Mouse (Mus musculus) C2C12 (cell line): ENCODE results near the gene Chkb. TPM values are rescaled to one million over a fixed set of nuclear protein-coding genes. Genes with fewer than 3 reads are reported as not detected.

Source experiments
- H3K27me3 ChIP-seq: one replicate; pipeline ENCODE4 v1.6.1; 2011; ENCODE audit not compliant: control insufficient read depth, insufficient read depth, insufficient read length
- H3K36me3 ChIP-seq: one replicate; pipeline ENCODE4 v1.6.1; 2011; ENCODE audit not compliant: control insufficient read depth, insufficient read depth
- H3K4me3 ChIP-seq: one replicate; pipeline ENCODE4 v1.5.1; 2011; ENCODE audit warnings: mild to moderate bottlenecking, control low read depth; ENCODE audit not compliant: poor library complexity, insufficient read depth, severe bottlenecking
- H3K79me2 ChIP-seq: one replicate; pipeline ENCODE4 v1.6.1; 2011; ENCODE audit not compliant: control insufficient read depth, insufficient read depth
- H3K79me3 ChIP-seq: one replicate; pipeline ENCODE4 v1.6.1; 2011; ENCODE audit warnings: low read depth, control low read depth
- H3ac ChIP-seq: one replicate; pipeline ENCODE3; 2011; ENCODE audit warnings: low read depth; ENCODE audit not compliant: control insufficient read depth, insufficient read length
- CEBPB ChIP-seq: IDR thresholded peaks from one replicate; pipeline ENCODE4 v1.6.1; 2011; ENCODE audit warnings: low read depth, mild to moderate bottlenecking, control low read depth, moderate library complexity
- CTCF ChIP-seq: IDR thresholded peaks from one replicate; pipeline ENCODE4 v1.5.1; 2011; ENCODE audit not compliant: control insufficient read depth, insufficient read depth, insufficient read length
- FOSL1 ChIP-seq: IDR thresholded peaks from one replicate; pipeline ENCODE4 v1.8.0; 2011; ENCODE audit warnings: mild to moderate bottlenecking, low read length; ENCODE audit not compliant: poor library complexity, insufficient read depth, severe bottlenecking
- MAX ChIP-seq: IDR thresholded peaks from one replicate; pipeline ENCODE4 v1.6.1; 2011; ENCODE audit warnings: mild to moderate bottlenecking, control low read depth
- MYOD1 ChIP-seq: IDR thresholded peaks from one replicate; pipeline ENCODE4 v1.6.1; 2011; ENCODE audit warnings: low read depth; ENCODE audit not compliant: control insufficient read depth, insufficient read length
- MYOG ChIP-seq: IDR thresholded peaks from one replicate; pipeline ENCODE4 v1.6.1; 2011; ENCODE audit not compliant: control insufficient read depth, insufficient read length; ENCODE audit errors: extremely low read depth
- USF1 ChIP-seq: IDR thresholded peaks from one replicate; pipeline ENCODE4 v1.6.1; 2011; ENCODE audit warnings: low read depth, mild to moderate bottlenecking, control low read depth, moderate library complexity
- long read RNA-seq, 2 experiments: library from polyadenylated mRNA; unstranded; transcript quantifications; one replicate each; pipeline ENCODE4 v2.0.0; 2019 to 2020
- polyA plus RNA-seq: library from polyadenylated mRNA; unstranded; fragments of >200 nt; fragmentation: generic; extraction: Trizol; gene quantifications from one replicate; pipeline ENCODE4 v1.2.1, GENCODE M21; 2012; ENCODE audit warnings: missing spikeins

Gene Chkb
- polyA plus RNA-seq: 47.1 TPM
- long read RNA-seq, experiment 1, transcript Chkb-201 (11 exons, 1,707 nt): major isoform, 20 of 47 reads
- long read RNA-seq, experiment 1, transcript Chkb-208 (10 exons, 1,416 nt): minor isoform, 7 of 47 reads
- long read RNA-seq, experiment 1, partial matches to known transcripts: 9 of 47 reads
- long read RNA-seq, experiment 1, other reads (novel, unspliced or antisense): 11 of 47 reads
- long read RNA-seq, experiment 2, transcript Chkb-208 (10 exons, 1,416 nt): minor isoform, 10 of 119 reads
- long read RNA-seq, experiment 2, transcript Chkb-201 (11 exons, 1,707 nt): major isoform, 79 of 119 reads
- long read RNA-seq, experiment 2, partial matches to known transcripts: 0 of 119 reads
- long read RNA-seq, experiment 2, other reads (novel, unspliced or antisense): 30 of 119 reads

DNA sequence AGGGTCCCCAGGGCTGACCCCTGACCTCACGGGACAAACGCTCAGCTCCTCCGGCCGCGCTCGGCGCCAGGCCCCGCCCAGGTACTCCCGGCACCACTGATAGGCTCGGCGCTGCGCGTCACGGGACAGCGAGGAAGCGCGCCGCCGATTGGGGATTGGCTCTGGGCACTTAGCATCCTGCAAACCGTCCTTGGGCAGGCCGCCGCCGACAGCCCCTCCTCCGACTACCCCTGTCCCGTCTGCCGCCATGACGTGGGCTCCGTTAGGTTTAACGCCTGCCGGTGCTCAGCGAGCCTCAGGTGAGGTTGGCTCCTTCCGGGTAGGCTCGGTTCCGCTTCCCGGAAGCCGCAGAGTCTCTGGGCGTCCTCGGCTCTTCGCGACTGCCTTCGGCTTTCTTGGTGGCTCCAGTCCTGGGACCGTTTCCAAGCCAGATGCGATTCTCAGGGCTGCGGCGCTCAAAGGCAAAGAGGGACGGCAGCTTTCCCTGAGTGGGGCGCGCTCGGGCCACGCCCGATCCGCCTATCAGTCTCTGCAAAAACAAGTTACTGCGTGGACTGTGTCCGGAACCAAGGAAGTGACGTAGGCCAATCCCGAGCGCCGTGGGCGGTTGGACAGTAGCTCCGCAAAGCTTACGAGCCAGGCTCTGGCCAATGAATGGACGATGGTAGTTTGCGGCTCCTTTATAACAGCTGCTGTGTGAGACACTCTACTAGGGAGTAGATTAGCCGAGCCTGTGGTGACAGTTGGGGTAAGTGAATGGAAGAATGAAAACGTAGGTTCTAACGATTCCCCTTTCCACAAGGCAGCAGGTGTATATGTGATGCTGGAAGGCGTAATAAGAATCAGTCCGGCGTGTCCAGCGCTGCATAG lies at the start of gene Chkb, which contains the start of the genes C730034F03Rik and Gm44502:
Gene Chkb, minus strand, starts transcription at position 557 of the 870 bp plus-strand sequence.
Gene C730034F03Rik, plus strand, starts transcription at position 238 of the 870 bp plus-strand sequence.
Gene Gm44502, minus strand, starts transcription at position 345 of the 870 bp plus-strand sequence.
- H3K27me3 ChIP-seq: no peaks in the 10 kb centered on the region
- TF ChIP-seq FOSL1: no peak
- peak; percentile 40 for TF ChIP-seq USF1
- peak; percentile 72 for TF ChIP-seq MAX
- no peak for TF ChIP-seq MYOG
- TF ChIP-seq CTCF: no peak
- no peak for TF ChIP-seq CEBPB
- TF ChIP-seq MYOD1: peak; percentile 46

DNA sequence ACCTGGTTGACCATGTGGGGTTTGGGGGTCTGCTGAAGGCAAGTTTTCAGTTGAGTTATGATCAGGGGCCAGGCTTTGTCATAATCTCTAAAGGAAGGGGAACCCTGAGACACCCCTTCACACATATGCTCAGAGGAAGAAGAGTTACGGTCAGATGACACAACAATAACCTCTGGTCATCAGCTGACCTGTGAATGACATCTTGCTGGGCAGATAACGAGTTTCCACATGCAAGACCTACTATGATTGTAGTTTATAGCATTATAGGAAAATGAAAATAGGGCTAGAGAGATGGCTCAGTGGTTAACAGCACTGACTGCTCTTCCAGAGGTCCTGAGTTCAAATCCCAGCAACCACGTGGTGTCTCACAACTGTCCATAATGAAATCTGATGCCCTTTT lies 48.9 kb upstream of the Chkb start:
- Histone ChIP-seq H3K27me3 (no peaks in the 10 kb centered on the region), H3K36me3 (no peaks in the 10 kb centered on the region), H3ac (no peak overlapping the region), H3K79me3 (no peaks in the 10 kb centered on the region), H3K4me3 (no peak overlapping the region), H3K79me2 (no peaks in the 10 kb centered on the region)
- TF ChIP-seq MYOG: no peak
- TF ChIP-seq MYOD1: no peak
- no peak for TF ChIP-seq CEBPB
- no peak for TF ChIP-seq USF1
- TF ChIP-seq FOSL1: no peak
- TF ChIP-seq CTCF: no peak
- no peak for TF ChIP-seq MAX

More for the DNA sequence above, at the start of gene Chkb, which contains the start of the genes C730034F03Rik and Gm44502:
- H3K79me3 ChIP-seq: peaks cover 9% of the 10 kb centered on the region
- H3K4me3 ChIP-seq: peak within 1 kb of the TSS; percentile 98
- H3K79me2 ChIP-seq: peaks cover 17% of the 10 kb centered on the region
- H3ac ChIP-seq: peak within 1 kb of the TSS; percentile 90
- peaks cover 15% of the 10 kb centered on the region for H3K36me3 ChIP-seq

DNA sequence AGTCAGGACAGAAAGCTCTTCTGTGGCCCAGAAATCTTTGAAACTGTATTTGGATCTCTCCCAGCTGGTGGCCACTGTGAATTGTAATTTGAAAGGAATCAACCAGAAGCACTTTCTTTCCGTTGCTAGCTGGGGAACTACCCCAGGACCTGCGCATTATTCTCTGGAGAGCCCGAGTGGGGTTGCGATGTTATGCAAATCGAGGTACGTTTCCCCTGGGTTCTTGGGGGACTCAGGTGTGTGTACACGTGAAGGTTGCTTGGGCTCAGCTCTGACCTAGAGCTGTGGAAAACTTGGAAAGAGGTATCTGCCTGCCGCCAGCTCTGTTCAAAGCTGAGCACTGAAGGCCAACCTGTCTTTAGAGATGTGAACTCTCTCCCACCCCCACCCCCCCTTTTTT lies 48.1 kb upstream of the Chkb start:
- Histone ChIP-seq H3ac (no peak overlapping the region), H3K79me2 (no peaks in the 10 kb centered on the region), H3K36me3 (no peaks in the 10 kb centered on the region), H3K79me3 (no peaks in the 10 kb centered on the region), H3K4me3 (no peak overlapping the region), H3K27me3 (no peaks in the 10 kb centered on the region)
- TF ChIP-seq MAX (no peak), CEBPB (no peak), MYOD1 (no peak), MYOG (no peak), USF1 (no peak), CTCF (no peak), FOSL1 (no peak)

DNA sequence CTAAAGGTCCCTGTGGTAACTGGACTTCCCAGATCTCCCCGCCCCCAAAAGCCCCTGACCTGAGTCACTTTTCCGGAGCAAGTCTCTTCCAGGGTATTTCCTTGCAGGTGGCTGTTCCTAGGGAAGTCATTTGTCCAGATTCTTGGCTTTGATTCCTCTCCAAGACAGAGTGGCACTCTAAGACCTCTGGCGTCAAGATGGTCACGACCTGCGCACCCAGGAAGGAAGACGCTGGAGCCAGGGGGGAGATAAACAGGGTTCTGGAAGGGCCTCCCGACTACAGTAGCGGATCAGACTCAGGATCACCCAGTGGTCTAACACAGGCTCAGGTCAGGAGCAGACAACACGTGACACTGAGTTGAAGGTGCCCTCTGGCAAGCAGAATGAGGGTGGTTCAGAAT lies 47.4 kb upstream of the Chkb start, which contains the start of gene Arsa:
Gene Arsa, minus strand, starts transcription at position 335 of the 401 bp plus-strand sequence.
- no peaks in the 10 kb centered on the region for H3K27me3 ChIP-seq
- no peaks in the 10 kb centered on the region for H3K36me3 ChIP-seq
- TF ChIP-seq MYOD1: no peak
- no peak for TF ChIP-seq MYOG
- no peak for TF ChIP-seq MAX
- no peak for TF ChIP-seq FOSL1
- no peak for TF ChIP-seq USF1
- TF ChIP-seq CTCF: no peak
- peak within 1 kb of the TSS; percentile 46 for H3ac ChIP-seq
- H3K79me2 ChIP-seq: no peaks in the 10 kb centered on the region
- peak within 1 kb of the TSS; percentile 45 for H3K4me3 ChIP-seq
- no peaks in the 10 kb centered on the region for H3K79me3 ChIP-seq

DNA sequence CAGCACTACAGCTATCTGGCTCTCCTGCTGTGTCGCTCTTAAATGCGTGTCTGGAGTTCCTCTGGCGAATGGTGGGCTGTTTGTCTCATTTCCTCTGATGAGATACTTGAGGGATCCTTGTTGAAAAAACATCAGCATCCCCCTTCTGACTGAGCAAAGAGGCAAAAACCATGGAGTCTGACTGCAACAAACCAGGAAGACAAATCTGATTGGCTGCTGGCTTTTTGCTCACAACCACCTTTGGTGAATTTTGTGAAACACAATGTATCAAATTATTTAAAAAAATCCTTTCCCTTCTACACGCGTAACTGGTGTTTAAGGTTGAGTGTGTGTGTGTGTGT lies 46.7 kb upstream of the Chkb start:
- peak overlapping the region; percentile 46 for H3ac ChIP-seq

More for the DNA sequence above, 46.7 kb upstream of the Chkb start:
- Histone ChIP-seq H3K79me2 (no peaks in the 10 kb centered on the region), H3K27me3 (no peaks in the 10 kb centered on the region), H3K79me3 (no peaks in the 10 kb centered on the region), H3K4me3 (peak overlapping the region; percentile 45), H3K36me3 (no peaks in the 10 kb centered on the region)
- TF ChIP-seq MAX (peak; percentile 0), USF1 (no peak)
